In genomic region chr14:15872013-15872412, GRCm38 (mm10) we compare ENCODE assay signal across 16 mouse cellular contexts.
"Had no signal": no experiment of that assay in that cellular context is flagged by ENCODE, and none has a peak within 500 bp of the region (broad histone marks: within the 10 kb centered on the region; RNA-seq: fewer than 3 reads in every experiment).

No protein-coding gene starts in this region.

- H3K9me3 ChIP-seq: neural tube, embryonic 13.5 days; neural tube, embryonic 15.5 days; stomach, embryonic 15.5 days had no signal

- DNase-seq: retina, postnatal 1 day; right cerebral cortex, adult 18-20 months; right cerebral cortex, postnatal 14 days; right cerebral cortex, postnatal 25 days; right cerebral cortex, postnatal 4 days; spleen, adult 18-20 months; thymus, adult 18-20 months; thymus, adult 2 months; thymus, postnatal 14 days; thymus, postnatal 25 days; thymus, postnatal 36 days; thymus, postnatal 4 days had no signal

- H3K4me2 ChIP-seq: neural tube, embryonic 13.5 days; neural tube, embryonic 15.5 days; stomach, embryonic 15.5 days had no signal

- H3K4me3 ChIP-seq: neural tube, embryonic 13.5 days; neural tube, embryonic 15.5 days; stomach, embryonic 15.5 days had no signal

- H3K36me3 ChIP-seq: neural tube, embryonic 13.5 days; neural tube, embryonic 15.5 days; stomach, embryonic 15.5 days had no signal

- H3K27me3 ChIP-seq: neural tube, embryonic 13.5 days; neural tube, embryonic 15.5 days; stomach, embryonic 15.5 days had no signal

- H3K9ac ChIP-seq: neural tube, embryonic 13.5 days; neural tube, embryonic 15.5 days; stomach, embryonic 15.5 days had no signal

- H3K4me1 ChIP-seq: neural tube, embryonic 13.5 days; neural tube, embryonic 15.5 days; stomach, embryonic 15.5 days had no signal

- H3K27ac ChIP-seq: neural tube, embryonic 13.5 days; neural tube, embryonic 15.5 days; stomach, embryonic 15.5 days; stomach, postnatal 0 days had no signal
